ENCODE assay signal across 8 mouse cellular contexts in genomic region chr1:133797979-133798820, GRCm38 (mm10). TPM values are rescaled to one million over a fixed set of nuclear protein-coding genes. Genes with fewer than 3 reads are reported as not detected.
A peak's percentile ranks its signal among the peaks of the same experiment; 100 is the strongest.
DNase-seq lines count a peak whose midpoint lies in the region; ATAC-seq and TF ChIP-seq lines count a peak whose summit lies in the region.

No protein-coding gene starts in this region.

- no peak for DNase-seq in layer of hippocampus, adult 2 months (ENCODE audit: low spot score in 2 of 2)
- no peak for DNase-seq in layer of hippocampus, postnatal 25 days (ENCODE audit: extremely low spot score in 1 of 2, low spot score in 1 of 2)
- DNase-seq in lung, postnatal 10 days = peak; percentile 55
- no peak for DNase-seq in layer of hippocampus, adult 18-20 months (ENCODE audit: low spot score in 2 of 2)
- no peak for DNase-seq in urinary bladder, postnatal 36 days (ENCODE audit: low spot score in 2 of 2)

- H3K4me2 ChIP-seq in embryonic facial prominence, embryonic 15.5 days (replicated peaks) = peak overlapping the region; percentile 86
- H3K4me2 ChIP-seq in intestine, embryonic 16.5 days (ENCODE audit: low read depth, low read length) = peak overlapping the region; percentile 93
- peak overlapping the region; percentile 93 for H3K4me2 ChIP-seq in stomach, embryonic 16.5 days (ENCODE audit: low read depth, low read length)

- 36% methylated on average over 9 of the region's 9 CpGs for WGBS in embryonic facial prominence, embryonic 15.5 days
- WGBS in intestine, embryonic 16.5 days = 27% methylated on average over 9 of the region's 9 CpGs
- WGBS in stomach, embryonic 16.5 days = 34% methylated on average over 9 of the region's 9 CpGs

- H3K27me3 ChIP-seq in embryonic facial prominence, embryonic 15.5 days = no peaks in the 10 kb centered on the region
- no peaks in the 10 kb centered on the region for H3K27me3 ChIP-seq in intestine, embryonic 16.5 days (replicated peaks; ENCODE audit: control insufficient read depth, insufficient read depth, low read length)
- H3K27me3 ChIP-seq in stomach, embryonic 16.5 days (ENCODE audit: control insufficient read depth, insufficient read depth, low read length) = no peaks in the 10 kb centered on the region

- H3K9ac ChIP-seq in embryonic facial prominence, embryonic 15.5 days = no peak overlapping the region
- peak overlapping the region; percentile 73; the same call in 1 of the 2 replicates for H3K9ac ChIP-seq in intestine, embryonic 16.5 days (ENCODE audit: low read depth, low read length)
- H3K9ac ChIP-seq in stomach, embryonic 16.5 days (ENCODE audit: low read length) = peak overlapping the region; percentile 81

- no peaks in the 10 kb centered on the region for H3K9me3 ChIP-seq in embryonic facial prominence, embryonic 15.5 days (replicated peaks)
- no peaks in the 10 kb centered on the region for H3K9me3 ChIP-seq in intestine, embryonic 16.5 days (ENCODE audit: control insufficient read depth, low read length)
- H3K9me3 ChIP-seq in stomach, embryonic 16.5 days (replicated peaks; ENCODE audit: control insufficient read depth, low read length) = no peaks in the 10 kb centered on the region

- no peak for TF ChIP-seq CTCF in layer of hippocampus, adult 2 months (conservative IDR thresholded peaks at IDR 0.05)

- H3K36me3 ChIP-seq in embryonic facial prominence, embryonic 15.5 days = no peaks in the 10 kb centered on the region
- H3K36me3 ChIP-seq in intestine, embryonic 16.5 days (ENCODE audit: control insufficient read depth, insufficient read depth, low read length) = no peaks in the 10 kb centered on the region
- H3K36me3 ChIP-seq in stomach, embryonic 16.5 days (ENCODE audit: control insufficient read depth, insufficient read depth, low read length) = no peaks in the 10 kb centered on the region

- peaks cover 61% of the 10 kb centered on the region for H3K4me1 ChIP-seq in embryonic facial prominence, embryonic 15.5 days
- H3K4me1 ChIP-seq in intestine, embryonic 16.5 days (ENCODE audit: control insufficient read depth, insufficient read depth, low read length) = peaks cover 38% of the 10 kb centered on the region
- peaks cover 38% of the 10 kb centered on the region for H3K4me1 ChIP-seq in stomach, embryonic 16.5 days (ENCODE audit: control insufficient read depth, insufficient read depth, low read length)

- H3K27ac ChIP-seq in layer of hippocampus, adult 2 months = no peak overlapping the region
- H3K27ac ChIP-seq in embryonic facial prominence, embryonic 15.5 days (replicated peaks) = 0 out of 2 replicates have a peak overlapping the region, but pooled peaks have one; percentile 19
- no peak overlapping the region for H3K27ac ChIP-seq in intestine, embryonic 16.5 days (ENCODE audit: low read length)
- H3K27ac ChIP-seq in stomach, embryonic 16.5 days (ENCODE audit: low read length) = peak overlapping the region; percentile 30; the same call in 1 of the 2 replicates

- ATAC-seq in embryonic facial prominence, embryonic 15.5 days (ENCODE audit: insufficient number of reproducible peaks, low FRiP score, low TSS enrichment, low read depth) = no peak
- peak; percentile 65 for ATAC-seq in intestine, embryonic 16.5 days
- peak; percentile 30; the same call in 1 of the 2 replicates for ATAC-seq in stomach, embryonic 16.5 days (ENCODE audit: insufficient read depth, low FRiP score)

- peak overlapping the region; percentile 11; the same call in 1 of the 2 replicates for H3K4me3 ChIP-seq in layer of hippocampus, adult 2 months
- peak overlapping the region; percentile 72 for H3K4me3 ChIP-seq in embryonic facial prominence, embryonic 15.5 days (replicated peaks)
- H3K4me3 ChIP-seq in intestine, embryonic 16.5 days (ENCODE audit: low read length) = peak overlapping the region; percentile 70
- H3K4me3 ChIP-seq in stomach, embryonic 16.5 days (replicated peaks; ENCODE audit: low read length) = peak overlapping the region; percentile 77

RNA-seq across cellular contexts. Expression of gene Atp2b4, which starts 2.6 kb away (rescaled TPM):
- total RNA-seq in layer of hippocampus, adult 2 months (2021) = 10 to 100 TPM; 78.4 to 89.6 TPM
- total RNA-seq in layer of hippocampus, postnatal 25 days (2021) = 10 to 100 TPM; 67.6 to 79.3 TPM
- polyA plus RNA-seq in embryonic facial prominence, embryonic 15.5 days (2015; fragmentation: Nextera tagmentation; extraction: Ambion mirVana) = 22.3 and 24.4 TPM in 2 replicates
- polyA plus RNA-seq in intestine, embryonic 16.5 days (2015; fragmentation: Nextera tagmentation; extraction: Ambion mirVana) = 14.8 and 14.9 TPM in 2 replicates
- 22.3 and 23.9 TPM in 2 replicates for polyA plus RNA-seq in stomach, embryonic 16.5 days (2015; fragmentation: Nextera tagmentation; extraction: Ambion mirVana)
- 100 to 1,000 TPM in 1 of 2 experiments, 10 to 100 TPM in 1; 70.4 to 100 TPM for total RNA-seq in layer of hippocampus, adult 18-20 months (2021)

Comparison
In these comparisons a context has a peak if more than half of its experiments do, and no peak if none do; other contexts are left out.
1. H3K27ac ChIP-seq: peak in embryonic facial prominence, embryonic 15.5 days (single experiment) and stomach, embryonic 16.5 days (single experiment); none in layer of hippocampus, adult 2 months (single experiment) and intestine, embryonic 16.5 days (single experiment).
2. H3K4me3 ChIP-seq: peak in every context shown above with its lines; median percentile 77 in stomach, embryonic 16.5 days; 72 in embryonic facial prominence, embryonic 15.5 days; 70 in intestine, embryonic 16.5 days; 11 in layer of hippocampus, adult 2 months.
3. Peak in every context shown above with its lines, with median percentiles within 50 percentile points of each other: H3K4me2 ChIP-seq.